Mouse (Mus musculus): Measurements from ENCODE around the gene Cox17. TPM values are rescaled to one million over a fixed set of nuclear protein-coding genes. Genes with fewer than 3 reads are reported as not detected.

Gene Cox17
- polyA plus RNA-seq, 1 experiment, result 73.5 TPM

DNA sequence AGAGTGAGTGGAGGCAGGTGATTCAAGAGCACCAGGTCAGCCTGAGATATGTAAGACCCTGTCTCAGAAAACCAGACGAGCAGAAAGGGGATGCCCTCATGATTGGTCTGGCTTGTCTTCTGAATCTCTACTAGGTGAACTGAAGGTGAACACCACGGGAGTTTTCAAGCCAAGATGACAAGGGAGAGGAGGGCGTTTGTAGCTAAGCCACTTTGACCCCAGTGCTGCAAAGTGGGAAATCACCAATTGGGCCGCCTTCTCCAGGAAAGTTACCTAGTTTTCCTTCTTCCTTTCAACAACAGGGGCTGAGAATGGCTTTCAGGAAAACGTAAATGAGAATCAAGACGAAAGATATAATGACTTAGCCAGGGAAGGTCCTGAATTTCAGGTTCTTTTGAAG is 42.0 kb downstream of the Cox17 start:
- no peak for DNase-seq (ENCODE audit: low read depth, low spot score)
- 69% methylated on average over 6 of the region's 6 CpGs for WGBS

DNA sequence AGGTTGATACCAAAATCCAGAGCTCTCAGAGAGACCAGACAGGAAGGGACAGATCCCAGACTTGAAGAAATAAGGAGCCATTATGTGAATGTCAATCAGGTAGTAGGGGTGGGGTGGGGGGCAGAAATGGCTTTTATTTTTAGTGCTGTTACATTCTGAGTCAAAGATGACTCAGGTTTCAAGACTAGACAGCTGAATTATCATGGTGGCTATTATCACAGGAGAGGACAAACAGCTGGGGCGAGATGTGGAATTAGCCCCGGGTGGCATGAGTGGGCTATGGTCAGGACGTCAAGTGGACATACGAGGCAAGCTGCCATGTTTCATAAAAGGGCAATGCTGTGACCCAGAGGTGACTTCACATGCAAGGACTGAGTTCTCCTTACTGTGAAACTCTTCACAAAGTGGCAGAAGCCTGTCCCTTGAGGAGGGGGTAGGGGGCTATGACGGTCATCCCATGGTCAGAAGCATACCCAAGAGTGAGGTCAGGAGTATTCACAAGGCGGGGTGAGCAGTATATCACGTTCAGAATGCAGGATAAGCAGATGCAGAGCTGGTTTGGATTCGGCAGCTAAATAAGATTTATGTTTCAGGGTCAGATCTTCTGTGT is 42.6 kb downstream of the Cox17 start:
- WGBS, result 74% methylated on average over 8 of the region's 8 CpGs
- no peak for DNase-seq (ENCODE audit: low read depth, low spot score)

DNA sequence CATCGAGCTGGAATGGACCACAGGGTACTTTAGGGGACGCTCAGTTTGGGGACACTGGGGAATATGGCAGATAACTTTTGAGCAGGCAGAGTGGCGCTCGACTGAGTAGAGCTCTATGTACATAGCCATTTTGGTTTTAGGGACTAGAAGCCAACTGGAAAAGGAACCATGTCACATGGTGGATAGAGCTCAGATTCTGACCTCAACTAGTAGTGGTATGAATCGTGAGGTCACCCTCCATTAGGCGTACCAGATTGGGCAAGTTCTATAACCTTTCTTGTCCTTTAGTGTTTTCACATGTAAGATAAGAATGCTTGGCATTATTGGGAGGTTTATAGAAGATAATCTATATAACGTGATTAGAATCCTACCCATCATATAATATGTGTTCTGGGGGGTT is 43.5 kb downstream of the Cox17 start:
- 87% methylated on average over 7 of the region's 7 CpGs for WGBS
- DNase-seq (ENCODE audit: low read depth, low spot score), result no peak

DNA sequence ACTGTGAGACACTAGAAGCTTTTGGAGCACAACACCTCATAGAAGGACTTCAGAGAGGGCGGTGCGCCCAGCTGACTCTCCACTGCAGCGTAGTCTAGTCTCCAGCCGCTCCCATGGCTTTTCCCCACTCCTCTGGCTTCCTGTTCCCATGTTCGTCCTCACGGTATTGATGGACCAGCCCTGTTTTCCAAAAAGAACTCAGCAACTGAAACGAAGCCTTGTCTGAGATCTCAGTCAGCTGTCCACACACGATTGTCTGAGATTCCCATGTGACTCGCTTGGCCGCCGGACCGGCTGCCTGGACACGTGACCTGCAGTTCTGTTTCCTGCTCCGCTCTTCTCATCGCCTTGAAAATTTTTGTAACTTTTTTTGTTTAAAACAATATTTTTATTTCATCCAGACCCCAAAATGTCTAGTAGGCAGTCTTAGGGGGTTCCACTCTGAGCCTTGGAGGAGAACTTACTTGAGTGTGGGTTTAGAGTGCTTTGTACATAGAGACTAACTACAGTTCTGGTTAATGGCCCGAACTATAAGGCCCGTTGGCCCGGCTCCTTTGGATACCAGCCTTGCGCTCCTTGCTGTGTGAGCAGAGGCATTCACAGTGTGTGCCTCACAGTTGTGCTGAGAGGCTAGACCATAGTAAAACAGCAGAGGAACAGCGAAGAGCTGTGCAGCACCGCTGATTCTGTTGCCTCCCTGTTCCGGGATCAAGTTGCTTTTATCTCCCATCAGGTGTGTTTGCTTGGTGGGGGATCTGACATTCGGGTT is 45.5 kb downstream of the Cox17 start:
- WGBS, result 68% methylated on average over 23 of the region's 23 CpGs
- no peak for DNase-seq (ENCODE audit: low read depth, low spot score)

DNA sequence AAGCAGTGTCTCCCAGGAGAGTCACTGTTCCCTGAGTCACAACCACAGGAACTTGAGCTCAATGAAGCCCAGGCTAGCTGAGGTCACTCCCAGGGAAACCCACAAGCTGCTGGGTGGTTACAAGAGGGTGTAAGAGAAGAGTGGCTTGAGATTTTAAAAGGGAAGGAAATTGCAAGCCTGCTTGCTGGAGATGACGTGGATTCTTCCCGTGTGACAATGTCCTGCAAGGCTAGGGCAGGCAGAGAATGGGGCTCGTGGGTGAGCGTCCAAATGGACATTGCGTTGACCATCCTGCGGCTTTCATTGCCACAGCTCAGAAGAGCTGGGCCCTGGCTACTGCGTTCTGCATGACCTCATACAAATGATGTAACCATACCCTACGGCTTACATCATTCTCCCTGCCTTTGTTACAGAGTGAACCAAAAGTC is 47.4 kb downstream of the Cox17 start:
- no peak for DNase-seq (ENCODE audit: low read depth, low spot score)
- WGBS, result 85% methylated on average over 8 of the region's 8 CpGs

DNA sequence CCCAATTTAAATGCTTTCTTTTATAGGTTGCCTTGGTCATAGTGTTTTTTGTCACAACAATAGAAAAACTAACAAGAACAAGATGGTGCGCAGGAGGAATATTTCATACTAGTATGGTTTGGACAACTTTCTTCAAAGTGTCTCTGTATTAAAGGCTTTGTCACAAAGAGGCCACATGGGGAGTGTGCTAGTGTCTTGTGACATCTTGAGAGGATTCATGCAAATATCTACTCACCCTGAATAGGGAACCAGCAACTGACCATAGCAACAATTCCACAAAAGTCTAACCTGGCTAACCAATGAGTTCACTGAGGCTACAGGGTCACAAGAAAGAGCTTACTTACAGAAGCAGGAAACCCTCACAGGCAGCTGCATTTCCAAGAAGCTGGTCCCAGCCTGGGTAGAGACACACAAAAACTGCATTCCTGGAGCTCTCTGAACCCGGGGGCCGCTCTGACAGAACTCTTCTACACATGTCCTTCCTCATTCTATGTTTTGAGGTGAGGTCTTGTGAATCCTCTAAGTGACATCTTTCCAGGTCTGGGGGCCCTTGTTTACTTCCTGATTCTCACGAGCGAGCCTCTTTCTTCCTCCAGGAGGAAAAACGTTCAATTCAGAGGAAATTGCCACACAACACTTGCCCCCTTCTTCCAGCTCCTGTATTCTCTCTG is 48.4 kb downstream of the Cox17 start:
- 57% methylated on average over 6 of the region's 6 CpGs for WGBS
- no peak for DNase-seq (ENCODE audit: low read depth, low spot score)

DNA sequence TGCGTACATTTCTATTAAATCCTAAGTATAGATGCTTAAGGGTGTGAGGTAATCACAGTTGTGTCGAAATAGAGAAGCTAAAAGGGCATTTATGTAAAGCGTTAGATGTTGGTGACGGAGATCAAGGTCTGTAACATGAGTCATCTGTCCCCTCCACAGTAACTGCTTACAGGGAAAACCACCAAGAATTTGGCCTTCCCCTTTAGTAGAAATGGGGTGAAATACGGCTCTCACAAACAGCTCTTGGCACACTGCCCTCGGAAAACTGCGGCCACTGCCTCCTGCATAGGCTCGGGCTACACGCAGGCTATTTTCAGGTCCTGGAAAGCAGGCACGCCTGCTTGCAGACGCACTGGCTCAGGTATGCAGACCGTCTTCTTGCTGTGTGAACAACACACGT is 49.4 kb downstream of the Cox17 start:
- DNase-seq (ENCODE audit: low read depth, low spot score), result no peak
- WGBS, result 12% methylated on average over 13 of the region's 13 CpGs

DNA sequence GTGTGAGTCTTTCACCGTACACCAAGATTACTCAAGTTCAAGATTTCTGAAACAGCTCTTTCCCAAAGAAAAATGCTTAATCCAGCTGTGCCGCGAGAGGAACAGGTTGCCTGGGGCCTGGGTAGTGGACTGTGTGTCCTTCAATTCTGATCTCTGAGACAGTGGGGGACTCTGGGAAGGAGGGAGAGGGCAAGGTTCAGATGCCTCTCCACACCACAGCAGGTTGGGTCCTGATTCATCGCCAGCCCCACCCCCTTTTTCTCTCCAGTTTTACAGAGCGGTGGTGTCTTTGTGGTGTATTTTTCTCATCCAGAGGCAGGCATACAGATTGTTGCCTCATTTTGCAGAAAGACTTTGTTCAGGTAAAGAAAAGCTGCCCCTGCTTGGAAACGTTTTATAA is 51.5 kb downstream of the Cox17 start:
- WGBS, result 69% methylated on average over 6 of the region's 6 CpGs
- DNase-seq (ENCODE audit: low read depth, low spot score), result no peak

DNA sequence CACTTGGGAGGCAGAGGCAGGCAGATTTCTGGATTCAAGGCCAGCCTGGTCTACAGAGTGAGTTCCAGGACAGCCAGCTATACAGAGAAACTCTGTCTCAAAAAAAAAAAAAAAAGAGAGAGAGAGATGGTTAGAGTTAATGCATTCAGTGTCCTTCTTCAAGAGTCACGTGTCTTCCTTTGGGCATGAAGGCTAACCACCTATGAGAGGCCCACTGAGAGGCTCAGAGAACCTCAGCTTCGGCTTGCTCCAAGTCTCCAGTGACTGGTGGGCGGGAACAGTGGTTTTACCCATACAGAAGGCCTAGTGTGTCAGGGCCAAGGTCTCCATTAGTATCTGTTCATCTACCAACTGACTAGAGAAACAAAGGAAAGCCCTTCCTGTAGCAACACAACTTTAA is 52.3 kb downstream of the Cox17 start:
- DNase-seq (ENCODE audit: low read depth, low spot score), result no peak
- whole genome bisulfite sequencing, result 85% methylated on average over 3 of the region's 3 CpGs

DNA sequence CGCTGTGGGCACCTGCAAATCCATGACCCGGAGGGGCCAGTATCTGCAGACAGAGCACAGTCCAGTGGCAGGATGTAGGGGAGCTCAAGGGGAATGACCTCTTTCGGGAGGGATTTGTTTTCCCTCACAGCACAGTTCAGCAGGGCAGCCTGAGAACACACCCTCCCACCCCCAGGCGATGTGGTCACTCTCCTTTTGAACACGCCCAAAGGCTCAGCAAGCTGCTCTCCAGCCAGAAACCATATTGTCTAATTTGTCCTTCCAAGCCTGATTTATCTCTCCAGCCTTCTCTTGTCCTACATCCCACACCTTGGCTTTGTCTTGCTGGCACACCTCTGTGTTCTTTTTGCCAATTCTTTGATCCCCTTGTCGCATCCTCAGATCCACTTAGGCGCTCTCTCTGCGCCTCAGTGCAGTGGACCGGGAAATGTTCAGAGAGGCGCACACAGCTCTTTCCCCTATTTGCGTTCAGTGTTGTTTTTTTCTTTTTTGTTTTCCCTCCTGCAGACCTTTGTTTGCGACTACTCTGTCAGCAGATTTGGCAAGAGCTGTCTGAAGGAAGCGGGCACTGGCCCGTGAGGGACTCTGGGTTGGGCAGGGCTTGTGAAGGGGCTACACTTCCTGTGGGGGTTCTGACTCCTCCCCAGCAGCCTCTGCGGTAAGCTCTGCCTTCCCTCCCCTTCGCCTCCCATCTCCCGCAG is 52.9 kb downstream of the Cox17 start:
- no peak for DNase-seq (ENCODE audit: low read depth, low spot score)
- 30% methylated on average over 17 of the region's 17 CpGs for WGBS

DNA sequence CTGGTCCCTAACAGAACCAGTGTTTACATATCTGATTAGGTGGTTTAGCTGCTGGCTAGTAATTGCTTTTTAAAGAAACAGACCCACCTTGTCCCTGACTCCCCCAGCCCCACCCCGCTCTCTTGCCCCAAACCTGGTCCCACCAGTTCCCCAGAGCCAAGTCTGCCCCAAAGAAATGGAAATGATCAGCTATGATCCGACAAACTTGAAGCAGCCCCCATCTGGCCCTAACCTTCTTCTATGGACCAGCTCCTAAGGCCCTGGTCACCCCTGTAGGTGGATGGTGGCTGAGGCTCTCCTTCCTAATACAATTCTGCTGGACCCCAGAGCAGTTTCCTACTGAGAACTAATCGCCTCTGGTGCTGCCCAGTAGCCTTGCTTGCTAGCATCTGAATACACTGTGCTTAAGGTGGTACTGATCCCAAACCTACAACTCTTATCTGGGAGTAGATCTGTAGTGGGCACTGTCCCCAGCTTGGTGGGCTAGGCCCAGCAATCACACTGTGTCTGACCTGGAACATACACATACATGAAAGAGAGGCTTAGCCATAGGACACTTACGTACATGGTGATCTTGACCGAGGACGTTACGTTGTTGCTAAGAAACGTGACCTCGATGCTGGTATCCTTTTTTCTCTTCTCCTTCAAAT is 53.6 kb downstream of the Cox17 start:
- no peak for DNase-seq (ENCODE audit: low read depth, low spot score)
- WGBS, result 81% methylated on average over 9 of the region's 9 CpGs

DNA sequence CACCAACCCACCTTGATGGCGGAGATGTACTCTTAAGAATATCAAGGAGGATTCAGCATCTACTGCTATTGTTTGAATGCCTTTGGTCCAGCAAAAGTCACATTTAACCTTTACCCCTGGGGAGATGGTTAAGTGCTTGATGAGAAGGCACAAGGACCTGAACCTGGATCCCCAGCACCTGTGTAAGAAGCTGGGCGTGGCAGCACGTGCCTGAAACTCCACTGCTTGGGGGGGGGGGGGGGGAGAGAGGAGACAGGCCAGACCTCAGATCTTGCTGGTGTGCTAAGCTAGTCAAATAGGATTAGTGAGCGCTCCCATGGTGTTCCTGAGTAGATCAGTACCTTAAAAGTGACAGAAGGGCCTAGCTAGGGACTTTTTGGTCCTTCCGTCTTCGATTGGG is 54.7 kb downstream of the Cox17 start:
- DNase-seq (ENCODE audit: low read depth, low spot score), result no peak
- 80% methylated on average over 6 of the region's 6 CpGs for WGBS

Other genes starting within 250 kb of the Cox17 start
- gene Nr1i2, start 52.2 kb upstream of the Cox17 start, polyA plus RNA-seq (2012; rRNA removed), result 44.9 and 61.9 TPM in 2 replicates
- gene Maats1, start 4.8 kb upstream of the Cox17 start, polyA plus RNA-seq (2012; rRNA removed), result 0.04 and 0.12 TPM in 2 replicates
- gene Gm21987, start within 50 bp of the Cox17 start, polyA plus RNA-seq (2012; rRNA removed), result not detected in 2 replicates
- 16.9 and 18.7 TPM in 2 replicates for gene Popdc2, start 15.2 kb downstream of the Cox17 start, polyA plus RNA-seq (2012; rRNA removed)
- gene Pla1a, start 86.2 kb downstream of the Cox17 start, polyA plus RNA-seq (2012; rRNA removed), result 2.1 and 2.2 TPM in 2 replicates
- gene Adprh, start 105.7 kb downstream of the Cox17 start, polyA plus RNA-seq (2012; rRNA removed), result 16.8 and 16.9 TPM in 2 replicates
- 0.46 and 0.59 TPM in 2 replicates for gene Cd80, start 108.6 kb downstream of the Cox17 start, polyA plus RNA-seq (2012; rRNA removed)
- 9.9 and 13.4 TPM in 2 replicates for gene Timmdc1, start 175.7 kb downstream of the Cox17 start, polyA plus RNA-seq (2012; rRNA removed)
- 10.3 and 12.6 TPM in 2 replicates for gene Poglut1, start 203.3 kb downstream of the Cox17 start, polyA plus RNA-seq (2012; rRNA removed)
- gene Tmem39a, start 211.7 kb downstream of the Cox17 start, polyA plus RNA-seq (2012; rRNA removed), result 63.7 and 65.3 TPM in 2 replicates

Data from large intestine, adult 2 months (tissue).